Mouse (Mus musculus) cerebellum, postnatal 25 days (tissue): ENCODE measurements around the gene Cgnl1.
"Not testable (repeated sequence)": the region's sequence is repeated elsewhere in the genome, so short reads cannot be mapped to it uniquely, and the experiment has no call there.

ENCODE experiments used
- DNase-seq, 2 experiments: peaks; one replicate each; pipeline ENCODE4 v3.0.0; 2021; ENCODE audit warnings: mixed read lengths in 2 of 2

Gene Cgnl1

DNA sequence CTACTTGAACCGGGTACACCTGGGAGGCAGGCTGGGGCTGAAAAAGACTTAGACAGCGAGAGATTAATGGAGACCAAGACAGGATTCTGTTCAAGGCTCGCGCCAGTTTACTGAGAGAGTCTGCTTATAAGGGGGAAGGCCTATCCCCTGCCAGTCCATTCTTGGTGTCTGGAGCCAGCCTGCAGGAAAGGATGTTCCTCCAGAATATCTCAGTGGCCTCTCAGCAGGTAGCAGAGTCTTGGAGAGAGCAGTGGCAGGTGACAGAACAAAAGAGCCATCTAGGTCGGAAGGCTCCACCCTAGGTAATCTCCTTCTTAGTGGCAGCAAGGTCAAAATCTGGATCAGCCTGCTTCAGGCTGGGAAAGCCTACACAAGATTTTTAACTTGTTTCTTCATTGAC, 151.3 kb downstream of the Cgnl1 start:
- not testable (repeated sequence) for DNase-seq

DNA sequence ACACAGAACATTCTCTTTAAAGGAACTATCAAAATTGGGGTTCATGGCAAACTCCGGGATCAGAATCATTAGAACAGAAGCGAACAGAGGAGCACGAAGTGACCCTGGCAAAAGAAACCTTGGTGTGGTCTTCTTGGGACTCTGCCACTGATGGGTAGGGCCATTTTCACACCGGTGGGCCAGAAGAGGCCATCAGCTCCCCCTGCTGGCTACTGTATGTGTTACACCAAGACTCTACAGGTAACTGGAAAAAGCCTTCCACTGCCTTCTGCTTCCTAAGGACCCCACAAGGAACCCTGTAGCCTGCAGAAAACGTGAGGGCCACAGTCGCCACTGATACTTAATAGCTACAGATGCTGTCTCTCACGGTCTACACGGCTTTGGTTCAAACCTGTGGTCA, 154.0 kb downstream of the Cgnl1 start:
- DNase-seq, result peak in 1 of 2 experiments; percentile 51

DNA sequence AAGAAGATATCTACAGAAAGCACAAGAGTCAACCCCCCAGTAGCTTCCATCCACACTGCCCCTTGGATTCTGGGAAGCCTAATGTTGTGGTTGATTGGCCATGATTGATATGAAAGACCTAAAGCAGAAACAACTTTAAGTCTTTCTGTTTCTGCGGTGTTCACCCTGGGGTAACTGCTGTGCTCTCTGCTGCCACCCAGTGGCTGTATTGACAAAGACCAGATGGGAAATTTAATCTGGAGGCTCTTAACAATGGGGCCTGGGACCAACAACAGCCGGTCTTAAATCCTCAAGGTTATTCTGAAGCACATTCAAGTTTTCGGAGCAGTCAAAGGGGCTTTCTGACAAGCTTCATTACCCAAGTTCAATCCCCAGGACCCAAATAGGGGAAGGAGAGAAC, 155.2 kb downstream of the Cgnl1 start:
- peak; percentile 69 to 83 for DNase-seq

DNA sequence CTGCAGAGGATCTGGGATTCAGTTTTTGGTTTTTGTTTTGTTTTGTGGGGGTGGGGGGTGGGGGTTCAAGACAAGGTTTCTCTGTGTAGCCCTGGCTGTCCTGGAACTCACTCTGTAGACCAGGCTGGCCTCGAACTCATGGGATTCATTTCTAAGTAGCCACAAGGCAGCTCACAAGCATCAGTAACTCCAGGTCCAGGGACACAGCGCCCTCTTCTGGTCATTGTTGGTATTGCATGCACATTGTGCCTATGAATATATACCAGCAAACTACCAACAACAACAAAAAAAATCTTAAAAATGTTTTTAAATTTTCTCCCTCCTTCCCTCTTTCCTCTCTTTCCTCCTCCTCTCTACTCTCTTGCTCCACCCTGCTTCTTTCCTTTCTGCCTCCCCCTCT, 156.8 kb downstream of the Cgnl1 start:
- peak in 1 of 2 experiments; percentile 33 for DNase-seq

DNA sequence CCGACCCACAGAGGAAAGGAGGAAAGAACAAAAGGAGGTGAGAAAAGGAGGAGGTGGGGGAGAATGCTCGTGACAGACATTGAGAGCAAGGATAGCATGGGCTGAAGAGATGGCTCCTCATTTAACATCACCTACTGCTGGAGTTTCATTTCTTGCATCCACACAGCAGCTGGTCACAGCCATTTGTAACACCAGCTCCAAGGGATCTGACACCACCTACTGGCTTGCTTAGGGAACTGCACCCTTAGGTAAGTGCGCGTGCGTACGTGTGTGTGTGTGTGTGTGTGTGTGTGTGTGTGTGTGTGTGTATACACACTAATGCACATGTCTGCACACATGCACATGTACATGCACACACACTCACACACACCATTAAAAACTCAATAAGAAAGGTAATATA, 158.4 kb downstream of the Cgnl1 start:
- no peak for DNase-seq

DNA sequence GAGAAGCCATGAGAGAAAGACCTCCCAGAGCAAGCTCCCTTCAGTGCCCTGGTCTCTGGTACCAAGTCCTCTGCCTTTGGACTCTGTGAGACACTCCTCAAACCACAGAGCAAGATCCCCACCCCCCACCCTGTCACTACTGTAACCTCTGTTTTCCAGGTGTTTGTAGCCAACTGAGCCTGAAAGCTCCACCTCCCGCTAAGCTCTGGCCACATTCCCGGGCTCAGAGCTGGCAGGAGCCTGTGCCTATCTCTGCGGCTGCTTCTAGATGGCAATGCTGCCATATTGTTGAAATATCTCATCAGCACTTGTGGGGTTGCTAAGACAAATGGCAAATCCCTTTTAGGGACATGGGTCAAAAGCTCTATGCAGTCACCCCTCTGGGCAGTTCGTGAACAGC, 159.5 kb downstream of the Cgnl1 start:
- no peak for DNase-seq

DNA sequence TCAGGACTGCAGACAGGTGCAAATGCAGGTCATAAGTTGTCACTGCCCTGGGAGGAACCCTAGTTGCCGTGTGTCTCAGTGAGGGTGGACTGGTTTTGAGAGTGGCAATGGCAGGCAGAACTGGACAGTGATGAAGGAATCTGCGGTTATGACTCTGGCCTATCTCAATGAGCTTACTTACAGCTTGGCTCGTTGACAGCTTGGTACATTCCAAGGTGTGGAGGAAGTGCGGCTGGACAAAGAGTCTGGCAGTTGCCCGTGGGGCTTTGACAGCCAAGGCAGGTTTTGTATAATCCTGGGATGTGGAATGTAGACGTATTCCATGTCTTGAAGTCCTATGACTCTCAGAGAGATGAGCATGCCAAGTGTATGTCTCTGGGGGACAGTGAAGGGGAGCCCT, 162.4 kb downstream of the Cgnl1 start:
- DNase-seq, result no peak

DNA sequence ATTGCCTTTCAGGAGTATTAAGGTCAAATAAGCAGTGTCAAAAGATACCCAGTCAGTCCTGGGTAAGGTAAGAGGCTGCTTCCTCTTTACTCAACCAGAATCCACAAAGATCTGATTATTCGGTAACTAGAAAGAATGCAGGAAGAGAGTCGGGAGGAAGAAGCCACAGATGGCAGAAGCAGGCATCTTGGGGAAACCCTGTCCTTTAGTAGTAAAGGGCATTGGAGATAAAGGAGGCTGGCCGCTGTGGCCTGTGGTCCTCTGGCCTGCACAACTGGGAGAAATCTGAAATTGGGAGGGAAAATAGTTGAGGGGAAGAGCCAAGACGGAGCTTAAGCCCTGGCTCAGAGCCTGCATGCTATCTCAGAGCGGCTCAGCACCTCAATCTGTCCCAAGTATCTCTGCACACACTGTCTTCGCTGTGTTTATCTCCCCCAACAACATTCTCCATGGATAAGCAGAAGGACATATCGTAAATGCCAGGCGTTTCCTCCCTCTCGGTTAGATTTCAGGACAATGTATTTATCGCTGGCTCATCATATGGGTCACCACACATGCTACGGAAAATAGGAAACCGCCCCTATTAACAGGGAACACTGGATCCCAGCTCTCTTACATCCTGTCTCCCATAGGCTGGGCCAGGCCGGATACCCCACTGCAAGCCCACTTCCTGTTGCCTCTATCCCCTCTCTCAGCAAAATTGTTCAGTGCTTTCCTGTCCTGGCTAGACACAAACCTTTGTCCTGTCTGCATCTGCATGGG, 164.9 kb downstream of the Cgnl1 start:
- DNase-seq, result no peak

DNA sequence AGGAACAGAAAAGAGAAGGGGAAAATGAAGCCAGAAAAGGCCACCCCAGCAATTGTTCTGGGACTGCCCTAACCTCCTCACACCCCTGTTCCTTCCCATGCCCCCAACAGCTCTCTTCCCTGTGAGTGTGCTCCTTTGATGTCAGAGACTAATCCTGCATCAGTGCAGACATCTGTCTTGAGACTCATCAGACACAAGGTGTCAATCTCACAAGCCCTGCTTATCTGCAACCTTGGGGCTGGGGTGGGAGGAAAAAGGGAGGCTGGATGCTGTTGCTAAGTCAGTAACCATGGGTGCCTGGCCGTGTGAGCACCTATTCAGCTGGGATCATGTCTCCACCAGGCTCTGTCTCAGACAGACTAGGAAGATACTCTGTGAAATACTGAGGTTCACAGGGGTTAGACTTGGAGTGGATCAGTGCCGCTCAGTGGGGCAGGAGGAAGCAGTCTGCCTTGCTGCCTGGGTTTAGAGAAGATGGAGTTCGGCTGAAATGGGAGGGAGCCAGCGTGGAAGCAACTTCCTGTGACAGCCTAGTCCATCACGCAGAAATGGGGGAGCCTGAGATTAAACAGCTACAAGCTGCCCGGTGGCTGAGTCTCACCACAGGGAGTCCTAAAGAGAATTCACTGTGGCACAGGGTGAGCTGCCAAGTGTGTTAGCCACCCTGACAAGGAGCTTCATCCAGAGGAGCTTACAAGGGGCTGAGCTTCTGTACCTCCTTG, 166.3 kb downstream of the Cgnl1 start:
- DNase-seq, result no peak

DNA sequence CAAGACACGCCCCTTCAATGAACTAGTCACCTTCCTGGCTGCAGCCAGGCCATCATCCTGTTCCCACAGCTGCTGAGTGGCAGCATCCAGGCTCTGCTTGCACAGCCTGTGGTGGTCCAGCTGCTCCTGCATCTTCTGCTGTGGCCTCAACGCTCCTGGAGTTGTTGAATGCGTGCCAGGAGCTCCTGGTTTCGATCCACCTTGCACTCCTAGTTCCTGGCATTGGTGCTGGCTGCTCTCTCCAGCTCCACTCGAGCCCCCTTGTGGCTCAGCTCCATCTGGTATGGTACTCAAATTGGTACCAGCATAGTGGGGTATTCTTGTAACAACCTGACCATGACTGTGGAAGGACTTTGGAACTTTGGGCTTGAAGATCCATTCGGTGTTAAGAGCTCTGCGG, 171.5 kb downstream of the Cgnl1 start:
- DNase-seq, result peak in 1 of 2 experiments; percentile 13

DNA sequence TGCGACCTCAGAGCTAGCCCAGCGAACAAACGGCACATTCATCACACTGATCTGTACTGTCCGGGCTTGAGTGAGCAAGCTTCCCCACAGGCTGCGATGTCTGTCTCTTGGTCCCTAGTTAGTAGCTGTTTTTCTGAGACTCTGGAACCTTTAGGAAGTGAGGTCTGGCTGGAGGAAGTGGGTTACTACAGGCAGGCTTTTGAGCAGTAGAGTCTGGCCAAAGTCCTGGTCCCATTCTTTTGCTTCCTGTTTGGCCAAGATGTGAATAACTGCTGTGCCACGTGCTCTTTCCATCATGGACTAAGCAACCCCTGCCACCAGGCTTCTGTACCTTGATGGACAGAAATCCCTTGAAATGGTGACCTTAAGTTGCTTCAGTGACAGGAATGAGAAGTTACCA, 174.5 kb downstream of the Cgnl1 start:
- no peak for DNase-seq

DNA sequence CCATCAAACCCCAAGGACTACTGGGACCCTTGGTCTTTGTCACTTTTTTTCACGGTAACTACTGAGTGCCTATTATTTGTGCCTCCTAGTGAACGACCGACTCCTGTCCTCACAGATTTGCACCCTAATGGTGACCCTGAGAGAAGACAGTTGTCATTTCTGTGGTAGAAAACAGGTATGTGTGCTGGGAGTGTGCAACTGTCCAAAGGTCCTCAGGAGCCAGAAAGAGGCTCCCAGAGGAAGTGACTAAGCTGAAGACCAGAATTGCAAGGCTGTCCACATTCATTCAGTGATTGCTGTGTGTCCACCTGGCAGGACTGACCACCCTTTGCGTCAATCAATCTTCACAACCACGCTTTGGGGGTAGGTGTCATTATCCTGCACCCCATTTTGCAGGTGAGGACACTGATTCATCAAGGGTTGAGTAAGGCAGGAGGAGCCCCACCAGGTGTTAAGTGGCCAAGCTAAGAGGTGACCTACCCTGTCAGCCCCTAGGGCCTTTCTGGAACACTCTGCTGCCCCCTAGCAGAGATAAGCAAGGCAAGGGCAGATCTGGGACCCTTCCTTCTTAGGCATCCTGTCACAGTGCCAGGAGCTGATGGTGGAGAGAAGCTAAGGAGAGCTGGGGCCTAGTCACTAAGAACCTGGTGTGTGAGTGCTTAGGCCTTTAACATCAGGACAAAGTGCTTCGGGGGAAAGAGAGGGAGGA, 178.7 kb downstream of the Cgnl1 start:
- no peak for DNase-seq

DNA sequence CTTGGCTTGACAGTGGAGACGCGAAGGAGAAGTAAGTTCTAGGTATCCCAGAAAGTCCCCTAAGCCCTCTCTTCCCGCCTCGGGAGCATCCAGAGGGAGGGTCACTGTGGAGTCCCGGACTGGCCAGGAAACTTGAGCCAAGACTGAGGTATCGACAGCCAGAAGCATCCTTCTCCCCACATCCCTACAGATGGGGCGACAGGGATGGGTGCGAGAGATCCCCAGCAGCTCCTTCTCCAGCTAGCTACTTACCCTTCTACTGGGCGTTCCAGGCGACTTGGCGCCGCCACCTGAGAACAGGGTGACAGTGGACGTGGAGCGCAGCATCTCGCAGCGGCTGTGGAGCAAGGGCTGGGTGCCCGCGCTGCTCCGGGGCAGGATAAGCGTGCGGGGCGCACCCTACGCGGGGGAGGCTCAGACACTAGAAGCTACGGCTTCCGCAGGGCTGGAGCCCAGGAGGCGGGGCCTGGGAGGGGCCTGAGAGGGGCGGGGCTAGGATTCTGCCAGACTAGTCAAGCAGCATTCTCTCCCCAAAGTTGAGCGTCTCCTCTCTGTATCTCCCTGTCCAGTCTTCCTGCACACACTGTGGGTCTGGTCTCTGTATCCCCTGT, 179.4 kb downstream of the Cgnl1 start, which contains the start of gene Myzap:
TSS of gene Myzap (minus strand) at position 423 of the 611 bp plus-strand sequence.
- peak; percentile 58 to 76 for DNase-seq

DNA sequence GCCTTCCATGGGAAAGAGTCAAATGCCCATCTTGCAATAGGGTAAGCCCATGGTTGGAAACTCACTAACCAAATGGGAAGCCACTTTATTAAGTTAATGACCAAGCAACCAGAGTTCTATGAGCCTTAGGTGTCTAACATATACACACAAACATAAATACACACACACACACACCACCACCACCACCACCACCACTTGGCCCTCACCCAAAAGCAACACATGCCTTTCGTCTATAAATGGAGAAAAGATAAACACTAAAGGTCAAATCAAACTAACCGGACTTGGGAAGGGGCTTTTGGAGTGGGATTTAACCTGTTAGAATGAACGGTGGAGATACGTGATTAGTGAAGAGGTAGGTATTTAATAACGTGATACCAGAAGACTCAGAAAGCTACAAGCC, 180.3 kb downstream of the Cgnl1 start:
- no peak for DNase-seq

DNA sequence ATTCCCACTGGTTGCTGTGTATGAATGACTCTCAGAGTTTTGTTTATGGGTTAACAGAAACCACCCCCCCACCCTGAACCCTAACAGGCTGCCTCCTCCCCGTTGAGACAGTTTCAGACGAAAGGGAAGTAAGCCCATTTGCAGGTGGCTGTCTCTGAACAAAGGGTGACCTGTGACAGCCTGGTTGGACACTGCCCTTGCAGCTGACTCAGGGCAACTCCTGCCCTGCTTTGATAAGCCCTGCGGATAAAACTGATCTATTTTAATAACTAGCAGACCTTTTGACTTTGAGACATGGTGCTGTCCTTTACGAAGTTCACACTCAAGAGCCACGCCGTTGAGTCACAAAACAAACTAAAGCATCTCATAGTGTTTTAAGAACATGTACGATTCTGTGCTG, 181.6 kb downstream of the Cgnl1 start:
- DNase-seq, result no peak

DNA sequence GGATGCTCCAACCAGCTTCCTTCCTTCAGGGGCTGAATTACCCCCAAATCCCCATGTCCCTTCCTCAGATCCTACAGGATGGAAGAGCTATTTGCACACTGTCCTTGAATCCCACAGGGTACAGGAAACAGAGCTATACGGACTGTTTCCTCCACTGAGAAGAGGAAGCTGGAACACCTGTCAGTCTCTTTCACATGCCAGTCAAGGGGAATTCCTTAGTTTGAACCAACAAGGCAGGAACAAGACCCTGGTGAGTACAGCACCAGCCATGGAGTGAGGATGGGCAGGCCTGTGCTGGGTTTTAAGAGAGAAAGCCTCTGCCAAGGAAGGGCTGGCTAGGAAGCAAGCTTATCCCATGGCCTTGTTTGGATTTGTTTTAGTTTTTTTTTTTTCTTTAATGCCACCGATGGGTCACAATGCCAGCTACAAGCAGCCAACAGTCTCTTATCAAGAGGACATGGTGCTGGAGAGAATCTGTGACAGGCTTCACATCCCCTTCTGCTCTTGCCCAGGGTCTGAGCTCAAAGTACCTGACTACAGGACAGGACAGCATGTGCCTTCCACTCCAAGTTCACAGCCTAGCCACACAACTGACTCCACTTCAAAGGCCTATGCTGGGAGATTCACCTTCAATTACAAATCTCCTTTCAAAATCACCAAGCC, 182.3 kb downstream of the Cgnl1 start:
- DNase-seq, result no peak

DNA sequence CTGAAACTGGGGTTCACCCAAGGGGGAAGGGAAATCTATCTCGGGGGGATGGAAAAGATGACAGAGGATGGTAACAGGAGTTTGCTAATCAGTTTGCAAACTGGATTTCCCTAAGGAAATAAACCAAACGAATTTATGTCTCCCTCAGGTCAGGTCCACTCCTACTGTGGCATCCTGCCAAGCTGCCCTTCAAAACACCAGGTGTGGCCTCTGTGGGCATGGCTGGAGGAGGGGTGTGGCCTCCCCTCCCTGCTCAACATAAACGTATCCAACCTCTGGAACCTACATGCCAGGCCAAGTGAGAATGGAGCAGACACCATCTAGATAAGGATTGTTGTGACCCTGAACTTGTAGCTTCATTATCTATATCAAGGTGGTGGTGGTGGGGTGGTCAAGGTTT, 185.0 kb downstream of the Cgnl1 start:
- DNase-seq, result no peak

DNA sequence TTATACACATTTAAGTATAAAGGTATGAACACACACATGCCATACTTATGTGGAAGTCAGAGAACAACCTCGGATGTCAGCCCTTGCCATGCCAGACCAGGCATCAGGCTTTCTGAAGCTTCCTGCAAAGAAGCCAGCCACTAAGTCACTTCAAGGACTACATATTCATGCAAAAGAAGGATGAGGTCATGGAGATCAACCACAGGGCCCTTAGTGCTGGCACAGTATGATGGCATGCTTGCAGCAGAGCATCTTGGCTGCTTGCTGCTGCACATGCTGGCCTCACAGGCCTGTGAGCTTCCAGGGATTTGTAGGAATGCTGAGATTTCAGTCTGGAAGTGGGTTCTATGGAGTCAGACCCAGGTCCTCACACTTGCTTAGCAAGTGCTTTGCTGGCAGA, 188.6 kb downstream of the Cgnl1 start:
- DNase-seq, result no peak

DNA sequence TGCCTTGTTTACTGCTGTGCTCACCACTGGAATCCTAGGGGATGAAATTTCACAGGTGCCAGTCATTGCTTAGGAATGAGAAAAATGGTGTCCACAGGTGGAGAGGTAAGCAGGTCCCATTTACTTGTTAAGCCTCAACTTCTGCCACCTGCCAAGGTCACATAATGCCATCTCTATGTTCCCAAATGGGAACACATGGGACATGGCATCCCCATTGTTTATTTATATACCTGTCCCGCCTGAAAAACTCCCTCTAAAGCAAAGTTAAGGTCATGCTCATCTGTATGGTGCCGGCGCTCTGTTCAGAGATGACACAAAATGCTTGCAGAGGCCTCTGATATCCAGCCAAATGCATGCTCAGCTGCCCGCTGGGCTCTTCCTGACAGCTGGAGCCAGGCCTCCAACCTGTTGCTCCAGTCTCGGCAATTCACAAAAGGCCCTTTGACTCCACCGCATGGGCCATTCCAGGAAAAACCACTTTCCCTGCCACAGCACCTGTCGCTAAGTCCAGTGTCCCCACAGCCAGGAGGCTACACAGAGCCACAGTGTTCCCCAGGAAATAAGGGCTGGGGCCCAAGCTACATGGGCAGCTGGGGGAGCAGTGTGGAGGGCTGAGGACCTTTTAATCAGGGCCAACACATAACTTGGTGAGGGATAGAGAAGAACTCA, 192.4 kb downstream of the Cgnl1 start:
- DNase-seq, result peak in 1 of 2 experiments; percentile 6
